Mouse (Mus musculus) hindbrain, postnatal 0 days (tissue): Measurements from ENCODE around the gene Sec14l1. TPM values are rescaled to one million over a fixed set of nuclear protein-coding genes. Genes with fewer than 3 reads are reported as not detected.

Experiments used
- ATAC-seq: fragments of 200-750 bp; cut with Nextera tagmentation; 2 replicates; pipeline ENCODE4 v1.8.0; 2017; ENCODE audit warnings: mild to moderate bottlenecking, moderate TSS enrichment, moderate library complexity
- DNase-seq: peaks from one replicate; pipeline ENCODE4 v3.0.0-alpha.2; 2015; ENCODE audit warnings: low spot score
- H3K27ac ChIP-seq: fragments of 300-500 bp; sonication (generic); 2 replicates; pipeline ENCODE4 v1.5.1; 2014; ENCODE audit warnings: mild to moderate bottlenecking
- H3K27me3 ChIP-seq: fragments of 300-500 bp; sonication (generic); 2 replicates; pipeline ENCODE4 v1.6.1; 2014; ENCODE audit warnings: low read length, mixed read lengths; ENCODE audit not compliant: insufficient read depth
- H3K36me3 ChIP-seq: fragments of 300-500 bp; sonication (generic); 2 replicates; pipeline ENCODE4 v1.6.1; 2014; ENCODE audit warnings: low read length, mixed read lengths; ENCODE audit not compliant: insufficient read depth
- H3K4me1 ChIP-seq: fragments of 300-500 bp; sonication (generic); 2 replicates; pipeline ENCODE4 v1.6.1; 2014; ENCODE audit warnings: antibody characterized with exemption, low read length, mixed read lengths; ENCODE audit not compliant: insufficient read depth
- H3K4me2 ChIP-seq: fragments of 300-500 bp; sonication (generic); 2 replicates; pipeline ENCODE4 v1.6.1; 2014; ENCODE audit warnings: low read depth, mild to moderate bottlenecking, low read length, moderate library complexity, mixed read lengths
- H3K4me3 ChIP-seq: fragments of 300-500 bp; sonication (generic); 2 replicates; pipeline ENCODE4 v1.5.1; 2014; ENCODE audit warnings: low read length
- H3K9ac ChIP-seq: fragments of 300-500 bp; sonication (generic); replicated peaks from 2 replicates; pipeline ENCODE4 v1.6.1; 2014; ENCODE audit warnings: mild to moderate bottlenecking, low read length, moderate library complexity, mixed read lengths
- H3K9me3 ChIP-seq: fragments of 300-500 bp; sonication (generic); 2 replicates; pipeline ENCODE4 v1.6.1; 2016; ENCODE audit warnings: low read length, mixed read lengths
- CTCF ChIP-seq: IDR thresholded peaks from 2 replicates; pipeline ENCODE4 v1.5.1; 2016; ENCODE audit warnings: antibody characterized with exemption, control low read depth, low read depth
- WGBS: fragments of 180-500 bp; shearing (Covaris S2); extraction: QIAGEN DNeasy Blood & Tissue Kit; methylation state at CpG from one replicate; pipeline ENCODE4 v1.1.7; 2014; 5-methylcytosine and 5-hydroxymethylcytosine counted together
- polyA plus RNA-seq: library from polyadenylated mRNA; unstranded; fragments of >200 nt; fragmentation: Nextera tagmentation; extraction: Ambion mirVana; gene quantifications from 2 replicates; pipeline ENCODE4 v1.2.1, GENCODE M21; 2015
- total RNA-seq: library from RNA; depleted of rRNA; stranded (reverse); fragments of >200 nt; gene quantifications from 2 replicates; pipeline ENCODE4 v1.2.3, GENCODE M21; 2014

Sec14l1 gene
- total and polyA plus RNA-seq, 2 experiments from 2014 or later: 47.0 to 74.1 TPM

DNA sequence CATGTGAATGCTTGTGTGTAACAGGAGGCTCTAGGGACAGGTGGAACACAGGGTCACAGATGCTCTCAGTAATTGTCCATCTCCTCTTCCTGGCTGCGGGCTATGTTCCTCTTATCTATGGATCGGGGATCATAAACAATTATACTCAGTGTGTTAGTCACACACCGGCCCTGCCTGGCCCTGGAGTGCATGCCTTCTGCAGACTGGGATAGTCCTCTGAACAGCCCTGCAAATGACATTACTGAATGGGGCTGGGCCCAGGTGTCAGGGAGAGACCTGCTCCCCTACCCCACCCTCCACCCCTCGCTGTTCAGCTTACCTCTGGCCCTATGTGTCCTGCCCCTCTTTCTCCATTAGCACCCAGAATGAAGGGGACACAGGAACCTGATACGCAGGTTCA, 61.9 kb downstream of the Sec14l1 start:
- Histone ChIP-seq H3K36me3 (no peaks in the 10 kb centered on the region), H3K27ac (no peak overlapping the region), H3K4me1 (peaks cover 6% of the 10 kb centered on the region; the same call in 1 of the 2 replicates), H3K27me3 (no peaks in the 10 kb centered on the region), H3K4me2 (no peak overlapping the region), H3K9me3 (0 out of 2 replicates have a peak, but pooled peaks cover 3% of the 10 kb centered on the region), H3K4me3 (no peak overlapping the region), H3K9ac (no peak overlapping the region)
- no peak for TF ChIP-seq CTCF
- ATAC-seq: peak; percentile 11
- WGBS: 73% methylated on average over 5 of the region's 5 CpGs
- no peak for DNase-seq

DNA sequence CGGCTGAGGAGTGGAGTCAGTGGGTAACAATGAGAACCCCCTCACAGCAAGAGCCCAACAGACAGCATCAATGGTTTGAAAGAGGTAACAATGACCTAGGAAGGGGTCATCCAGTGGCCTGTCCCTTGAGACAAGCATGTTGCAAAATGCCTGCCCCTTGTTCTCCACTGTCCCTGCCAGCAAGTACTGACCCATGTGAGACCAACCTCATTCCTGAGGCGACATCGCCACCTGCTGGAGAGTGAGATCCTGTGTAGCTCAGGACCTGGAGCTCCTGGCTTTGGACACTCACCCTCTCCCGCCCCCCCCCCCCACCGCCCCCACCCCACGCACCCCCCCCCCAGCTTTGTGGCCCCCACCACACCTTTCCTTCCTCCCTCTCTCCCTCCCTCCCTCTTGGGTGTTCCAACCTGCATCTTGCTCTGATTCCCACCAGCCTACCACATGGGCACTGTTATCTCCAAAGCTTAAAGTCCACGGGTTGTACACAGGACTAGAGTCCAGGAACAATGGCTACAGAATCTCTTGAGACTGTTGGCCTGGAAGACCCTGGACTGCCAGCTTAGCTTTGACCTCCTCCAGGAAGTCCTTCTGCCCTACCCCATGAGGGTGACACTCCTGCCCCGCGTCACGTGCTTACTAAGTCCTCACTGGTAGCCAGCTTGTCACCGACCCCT, 62.5 kb downstream of the Sec14l1 start:
- Histone ChIP-seq H3K27ac (no peak overlapping the region), H3K4me3 (no peak overlapping the region), H3K4me1 (peaks cover 6% of the 10 kb centered on the region; the same call in 1 of the 2 replicates), H3K9ac (no peak overlapping the region), H3K4me2 (no peak overlapping the region), H3K27me3 (no peaks in the 10 kb centered on the region), H3K9me3 (0 out of 2 replicates have a peak, but pooled peaks cover 3% of the 10 kb centered on the region), H3K36me3 (no peaks in the 10 kb centered on the region)
- peak; percentile 87 for TF ChIP-seq CTCF
- DNase-seq (peak; percentile 93), ATAC-seq (peak; percentile 85)
- 65% methylated on average over 8 of the region's 11 CpGs for WGBS

DNA sequence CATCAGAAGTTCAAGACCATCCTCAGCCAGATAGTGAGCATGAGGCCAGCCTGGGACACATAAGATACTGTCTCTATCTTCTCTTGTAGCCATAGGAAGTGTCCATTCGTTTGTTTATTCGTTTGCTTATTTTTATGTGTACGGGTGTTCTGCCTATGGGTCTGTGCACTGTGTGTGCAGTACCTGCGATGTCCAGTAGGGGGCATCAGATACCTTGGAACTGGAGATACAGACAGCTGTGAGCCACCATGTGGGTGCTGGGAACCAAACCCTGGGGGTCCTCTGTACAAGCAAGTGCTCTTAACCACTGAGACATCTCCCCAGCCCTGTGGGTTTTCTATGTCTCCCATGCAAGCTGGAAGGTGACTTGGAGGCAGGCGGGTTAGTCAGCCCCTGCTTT, 64.9 kb downstream of the Sec14l1 start:
- Histone ChIP-seq H3K27ac (no peak overlapping the region), H3K27me3 (no peaks in the 10 kb centered on the region), H3K9me3 (0 out of 2 replicates have a peak, but pooled peaks cover 3% of the 10 kb centered on the region), H3K4me3 (no peak overlapping the region), H3K4me1 (0 out of 2 replicates have a peak, but pooled peaks cover under 1% of the 10 kb centered on the region), H3K4me2 (no peak overlapping the region), H3K9ac (no peak overlapping the region), H3K36me3 (no peaks in the 10 kb centered on the region)
- TF ChIP-seq CTCF: peak; percentile 55
- WGBS: 88% methylated on average over 5 of the region's 5 CpGs
- no peak for DNase-seq
- no peak for ATAC-seq

DNA sequence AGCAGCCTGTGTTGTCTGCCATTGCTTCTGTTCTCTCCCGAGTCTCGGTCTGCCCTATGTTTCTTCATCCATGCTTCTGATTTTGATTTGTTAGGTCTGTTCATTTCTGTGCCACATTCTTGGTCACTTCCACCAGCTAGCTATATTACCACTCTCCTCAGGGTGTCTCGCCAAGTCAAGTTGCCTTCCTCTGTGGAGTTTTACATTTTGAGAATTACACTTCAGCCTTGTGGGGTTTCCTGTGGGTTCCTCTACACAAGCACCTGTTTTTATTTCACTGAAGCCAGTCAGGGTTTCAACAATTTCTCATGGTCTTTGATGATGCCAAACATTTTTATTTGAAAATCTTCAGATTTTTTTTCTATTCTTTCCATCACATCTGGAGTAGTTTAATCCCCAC, 67.8 kb downstream of the Sec14l1 start:
- no peak overlapping the region for H3K27ac ChIP-seq
- 90% methylated on average over 3 of the region's 3 CpGs for WGBS

DNA sequence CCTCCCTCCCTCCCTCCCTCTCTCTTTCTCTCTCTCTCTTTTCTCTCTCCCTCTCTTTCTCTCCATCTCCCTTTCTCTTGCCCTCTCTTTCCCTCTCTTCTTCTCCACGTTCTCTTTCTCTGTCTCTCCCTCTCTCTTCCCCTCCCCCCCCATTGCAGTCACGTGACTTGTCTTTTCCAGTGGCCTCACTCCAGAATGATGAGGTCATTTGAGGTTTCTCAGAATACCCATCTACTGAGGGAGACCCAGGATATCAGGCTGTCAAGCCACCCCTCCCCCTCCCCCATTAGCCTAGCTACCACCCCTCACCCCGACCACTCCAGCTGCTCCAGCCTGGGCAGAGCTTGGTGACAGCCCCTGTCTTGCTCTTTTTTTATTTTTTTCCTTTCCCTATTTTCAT, 68.3 kb downstream of the Sec14l1 start:
- no peak for DNase-seq
- 77% methylated on average over 3 of the region's 3 CpGs for WGBS
- no peak overlapping the region for H3K27ac ChIP-seq
- no peak overlapping the region for H3K4me3 ChIP-seq
- no peak overlapping the region for H3K9ac ChIP-seq
- no peaks in the 10 kb centered on the region for H3K36me3 ChIP-seq
- 0 out of 2 replicates have a peak, but pooled peaks cover 3% of the 10 kb centered on the region for H3K9me3 ChIP-seq
- ATAC-seq: no peak
- no peak overlapping the region for H3K4me2 ChIP-seq
- H3K27me3 ChIP-seq: no peaks in the 10 kb centered on the region
- TF ChIP-seq CTCF: no peak
- no peaks in the 10 kb centered on the region for H3K4me1 ChIP-seq

More for the DNA sequence above, 67.8 kb downstream of the Sec14l1 start:
- ATAC-seq (no peak), DNase-seq (no peak)
- Histone ChIP-seq H3K36me3 (no peaks in the 10 kb centered on the region), H3K9me3 (0 out of 2 replicates have a peak, but pooled peaks cover 3% of the 10 kb centered on the region), H3K4me1 (no peaks in the 10 kb centered on the region), H3K9ac (no peak overlapping the region), H3K4me2 (no peak overlapping the region), H3K4me3 (no peak overlapping the region), H3K27me3 (no peaks in the 10 kb centered on the region)
- no peak for TF ChIP-seq CTCF

DNA sequence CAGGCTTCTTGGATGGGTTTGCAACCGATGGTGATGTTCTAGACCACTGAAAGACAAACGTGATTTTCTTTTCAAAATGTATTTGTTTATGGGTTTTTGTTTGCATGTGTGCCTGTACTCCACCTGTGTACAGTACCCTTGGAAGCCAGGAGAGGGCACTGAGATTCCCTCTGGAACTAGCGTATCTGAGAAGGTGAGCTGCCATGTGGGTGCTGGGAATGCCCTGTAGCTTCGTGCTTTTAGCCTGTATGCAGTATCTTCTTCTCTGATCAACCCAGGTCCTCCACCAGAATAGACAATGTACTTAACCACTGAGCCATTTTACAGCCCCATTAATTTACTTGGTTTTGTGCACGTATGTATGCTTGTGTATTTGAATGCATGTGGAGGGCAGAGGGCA, 68.9 kb downstream of the Sec14l1 start:
- Histone ChIP-seq H3K9ac (no peak overlapping the region), H3K4me2 (no peak overlapping the region), H3K36me3 (no peaks in the 10 kb centered on the region), H3K9me3 (0 out of 2 replicates have a peak, but pooled peaks cover 3% of the 10 kb centered on the region), H3K4me3 (no peak overlapping the region), H3K27ac (no peak overlapping the region), H3K27me3 (no peaks in the 10 kb centered on the region), H3K4me1 (no peaks in the 10 kb centered on the region)
- peak; percentile 18; the same call in 1 of the 2 replicates for TF ChIP-seq CTCF
- ATAC-seq: no peak
- 83% methylated on average over 5 of the region's 5 CpGs for WGBS
- DNase-seq: no peak
